Mouse (Mus musculus): ENCODE results near the gene Twist1. TPM values are rescaled to one million over a fixed set of nuclear protein-coding genes. Genes with fewer than 3 reads are reported as not detected.

Twist1 gene
- polyA plus RNA-seq, 1 experiment from 2014 or later, result 12.3 TPM

- H3K9me3 ChIP-seq, result no peaks in the 10 kb centered on the region
- H3K27ac ChIP-seq (replicated peaks), result 0 out of 2 replicates have a peak overlapping the region, but pooled peaks have one; percentile 65
- 2% methylated on average over 6 of the region's 6 CpGs for WGBS
- H3K4me3 ChIP-seq, result peak overlapping the region; percentile 58
- peaks cover 85% of the 10 kb centered on the region for H3K27me3 ChIP-seq
- peaks cover 25% of the 10 kb centered on the region for H3K4me1 ChIP-seq
- ATAC-seq (ENCODE audit: low FRiP score, low read depth), result no peak
- H3K9ac ChIP-seq (replicated peaks), result no peak overlapping the region
- H3K4me2 ChIP-seq (replicated peaks), result peak overlapping the region; percentile 75; the same call in 1 of the 2 replicates
- H3K36me3 ChIP-seq, result no peaks in the 10 kb centered on the region
These were observed 1.7 kb downstream of the Twist1 start for GRCm38 (mm10) chr12:33959206-33959605.

- Histone ChIP-seq H3K27ac (replicated peaks) (no peak overlapping the region), H3K9ac (replicated peaks) (no peak overlapping the region), H3K27me3 (peaks cover 85% of the 10 kb centered on the region), H3K4me2 (replicated peaks) (no peak overlapping the region), H3K9me3 (no peaks in the 10 kb centered on the region), H3K4me1 (peaks cover 25% of the 10 kb centered on the region), H3K4me3 (no peak overlapping the region), H3K36me3 (no peaks in the 10 kb centered on the region)
- no peak for ATAC-seq (ENCODE audit: low FRiP score, low read depth)
- WGBS, result 7% methylated on average over 3 of the region's 3 CpGs
These were observed 2.4 kb downstream of the Twist1 start for GRCm38 (mm10) chr12:33959846-33960245.

- ATAC-seq (ENCODE audit: low FRiP score, low read depth), result no peak
- Histone ChIP-seq H3K4me2 (replicated peaks) (no peak overlapping the region), H3K27me3 (peaks cover 83% of the 10 kb centered on the region), H3K4me1 (peaks cover 25% of the 10 kb centered on the region), H3K9ac (replicated peaks) (no peak overlapping the region), H3K27ac (replicated peaks) (no peak overlapping the region), H3K9me3 (no peaks in the 10 kb centered on the region), H3K36me3 (no peaks in the 10 kb centered on the region), H3K4me3 (no peak overlapping the region)
- 10% methylated on average over 5 of the region's 5 CpGs for WGBS
These were observed 3.5 kb downstream of the Twist1 start for GRCm38 (mm10) chr12:33961013-33961412.

DNA sequence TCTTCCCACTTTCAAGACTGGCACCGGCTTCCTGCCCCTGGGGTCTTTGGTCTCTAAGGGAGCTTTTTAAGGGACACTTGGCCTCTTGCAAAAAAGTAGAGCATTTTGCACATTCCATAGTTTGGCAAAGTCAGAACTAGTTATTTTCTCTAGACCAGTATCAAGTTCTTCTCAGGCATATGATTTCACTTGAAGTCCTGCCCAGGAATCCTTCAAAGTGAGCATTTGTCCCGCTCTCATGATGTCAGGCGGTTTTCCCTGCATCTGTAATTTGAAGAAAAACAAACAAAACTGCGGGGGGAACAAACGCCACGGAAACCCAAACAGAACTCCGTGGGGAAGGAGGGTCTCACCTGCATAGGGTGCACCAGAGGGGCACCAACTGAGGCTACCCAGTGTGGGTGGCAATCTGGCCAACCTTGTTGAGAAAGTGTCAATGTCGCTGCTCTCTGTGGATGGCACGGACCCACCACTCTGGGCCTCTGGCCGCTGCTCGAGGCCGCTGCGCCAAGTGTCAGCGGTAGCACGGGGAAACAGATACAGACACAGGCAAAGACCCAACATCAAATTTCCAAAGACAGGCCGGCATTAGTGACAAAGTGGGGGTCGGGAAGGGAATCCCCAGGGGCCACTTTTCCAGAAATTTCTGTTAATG is 4.8 kb downstream of the Twist1 start:
- 2% methylated on average over 17 of the region's 17 CpGs for WGBS
- H3K9ac ChIP-seq (replicated peaks), result no peak overlapping the region
- H3K9me3 ChIP-seq, result no peaks in the 10 kb centered on the region
- H3K36me3 ChIP-seq, result no peaks in the 10 kb centered on the region
- H3K27me3 ChIP-seq, result peaks cover 85% of the 10 kb centered on the region
- peak overlapping the region; percentile 20; the same call in 1 of the 2 replicates for H3K4me2 ChIP-seq (replicated peaks)
- no peak overlapping the region for H3K27ac ChIP-seq (replicated peaks)
- ATAC-seq (ENCODE audit: low FRiP score, low read depth), result no peak
- H3K4me3 ChIP-seq, result 0 out of 2 replicates have a peak overlapping the region, but pooled peaks have one; percentile 10
- peaks cover 28% of the 10 kb centered on the region for H3K4me1 ChIP-seq

DNA sequence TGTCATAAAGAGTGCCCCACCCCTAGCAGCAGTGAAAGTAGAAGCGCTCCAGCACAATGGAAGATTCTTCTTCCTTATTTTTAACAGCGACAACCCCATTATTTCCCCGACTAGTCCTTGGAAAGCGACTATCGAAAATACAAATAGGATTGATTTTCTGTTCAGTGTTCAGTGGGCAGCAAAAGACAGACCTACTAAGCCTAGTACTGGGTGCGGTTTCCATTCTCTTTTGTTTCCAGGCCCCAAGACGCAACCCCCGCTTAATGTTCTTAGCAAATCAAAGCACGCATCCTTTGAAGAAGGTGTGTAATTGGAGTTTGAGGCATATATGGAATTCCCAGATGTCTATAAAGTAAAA is 5.3 kb downstream of the Twist1 start:
- Histone ChIP-seq H3K9ac (replicated peaks) (no peak overlapping the region), H3K36me3 (no peaks in the 10 kb centered on the region), H3K4me1 (peaks cover 28% of the 10 kb centered on the region), H3K4me3 (no peak overlapping the region), H3K4me2 (replicated peaks) (no peak overlapping the region), H3K9me3 (no peaks in the 10 kb centered on the region), H3K27me3 (peaks cover 85% of the 10 kb centered on the region), H3K27ac (replicated peaks) (no peak overlapping the region)
- ATAC-seq (ENCODE audit: low FRiP score, low read depth), result no peak
- WGBS, result 5% methylated on average over 9 of the region's 9 CpGs

DNA sequence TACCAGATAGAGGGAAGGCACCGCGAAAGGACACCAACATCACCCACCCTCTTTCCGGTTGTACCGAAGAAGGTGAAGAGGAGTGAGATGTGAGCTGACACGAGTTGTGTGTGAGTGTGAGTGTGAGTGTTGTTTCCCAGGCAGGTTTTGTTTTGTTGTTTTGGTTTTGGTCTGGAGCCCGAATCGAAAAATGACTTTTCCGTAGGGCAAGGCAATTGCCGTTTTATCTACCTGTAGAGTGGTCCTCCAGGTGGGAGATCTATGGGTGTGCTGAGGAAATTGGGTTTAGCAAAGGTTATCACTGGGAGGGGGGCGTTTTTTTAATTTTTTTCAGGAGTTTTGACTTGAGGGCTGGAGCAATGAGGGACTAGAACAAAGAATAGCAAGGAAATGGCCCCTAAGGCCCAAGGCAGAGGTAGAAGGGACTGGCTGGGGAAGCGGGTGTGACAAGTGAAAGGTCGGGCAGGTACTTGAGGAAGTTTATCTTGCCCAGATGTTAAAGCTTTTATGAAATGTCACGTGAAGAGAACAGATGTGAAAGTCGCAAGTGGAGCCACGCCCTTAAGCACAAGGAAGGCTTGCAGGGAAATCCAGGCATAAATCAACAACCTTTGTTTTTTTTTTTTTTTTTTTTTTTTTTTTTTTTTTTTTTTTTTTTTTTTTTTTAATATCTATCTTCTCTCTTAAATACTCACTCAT is 6.3 kb downstream of the Twist1 start:
- Histone ChIP-seq H3K9me3 (no peaks in the 10 kb centered on the region), H3K27me3 (peaks cover 85% of the 10 kb centered on the region), H3K9ac (replicated peaks) (no peak overlapping the region), H3K4me1 (peaks cover 25% of the 10 kb centered on the region), H3K4me2 (replicated peaks) (no peak overlapping the region), H3K36me3 (no peaks in the 10 kb centered on the region), H3K4me3 (no peak overlapping the region), H3K27ac (replicated peaks) (no peak overlapping the region)
- 3% methylated on average over 15 of the region's 15 CpGs for WGBS
- ATAC-seq (ENCODE audit: low FRiP score, low read depth), result no peak

- Histone ChIP-seq H3K9ac (replicated peaks) (no peak overlapping the region), H3K27ac (replicated peaks) (no peak overlapping the region), H3K4me1 (peaks cover 25% of the 10 kb centered on the region), H3K4me2 (replicated peaks) (no peak overlapping the region), H3K36me3 (no peaks in the 10 kb centered on the region), H3K27me3 (peaks cover 82% of the 10 kb centered on the region), H3K4me3 (no peak overlapping the region), H3K9me3 (no peaks in the 10 kb centered on the region)
- no peak for ATAC-seq (ENCODE audit: low FRiP score, low read depth)
- WGBS, result 16% methylated on average over 2 of the region's 2 CpGs
These were observed 7.0 kb downstream of the Twist1 start for GRCm38 (mm10) chr12:33964427-33964826.

DNA sequence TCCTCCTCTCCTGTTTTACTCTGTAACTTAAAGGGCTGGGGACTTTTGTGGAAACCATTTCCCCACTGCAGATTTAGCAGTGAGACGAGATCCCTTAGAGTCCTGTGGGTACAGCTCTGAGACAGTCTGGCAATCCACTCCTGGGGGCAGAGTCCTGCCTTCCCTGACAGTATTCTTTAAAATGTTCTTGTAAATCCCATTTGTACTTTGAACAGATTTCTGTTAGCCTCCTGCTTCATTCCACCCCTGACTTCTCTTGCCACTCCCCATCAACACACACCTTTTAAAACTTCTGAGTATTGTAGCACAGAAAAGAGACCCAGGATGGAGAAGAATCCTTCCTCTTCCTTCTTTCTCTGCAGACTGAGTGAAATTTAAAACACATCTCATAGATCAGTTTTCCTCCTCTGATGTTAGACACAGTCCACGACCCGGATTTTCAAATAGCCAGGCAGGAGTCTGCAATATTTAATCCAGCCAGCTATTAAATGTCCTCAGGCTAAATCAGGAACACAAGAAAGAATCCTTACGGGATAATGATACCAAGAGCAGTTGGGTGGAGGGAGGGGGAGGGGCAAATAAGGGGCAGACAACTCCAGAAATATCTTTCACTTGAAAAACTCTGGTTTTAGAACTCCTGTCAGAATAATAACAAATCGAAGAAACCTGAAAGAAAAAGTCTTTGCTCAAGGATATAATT is 8.3 kb downstream of the Twist1 start:
- ATAC-seq (ENCODE audit: low FRiP score, low read depth), result no peak
- no peak overlapping the region for H3K4me3 ChIP-seq
- no peaks in the 10 kb centered on the region for H3K9me3 ChIP-seq
- WGBS, result 4% methylated on average over 5 of the region's 5 CpGs
- peaks cover 83% of the 10 kb centered on the region for H3K27me3 ChIP-seq
- no peak overlapping the region for H3K27ac ChIP-seq (replicated peaks)
- H3K4me2 ChIP-seq (replicated peaks), result no peak overlapping the region
- no peak overlapping the region for H3K9ac ChIP-seq (replicated peaks)
- no peaks in the 10 kb centered on the region for H3K36me3 ChIP-seq
- peaks cover 25% of the 10 kb centered on the region for H3K4me1 ChIP-seq

DNA sequence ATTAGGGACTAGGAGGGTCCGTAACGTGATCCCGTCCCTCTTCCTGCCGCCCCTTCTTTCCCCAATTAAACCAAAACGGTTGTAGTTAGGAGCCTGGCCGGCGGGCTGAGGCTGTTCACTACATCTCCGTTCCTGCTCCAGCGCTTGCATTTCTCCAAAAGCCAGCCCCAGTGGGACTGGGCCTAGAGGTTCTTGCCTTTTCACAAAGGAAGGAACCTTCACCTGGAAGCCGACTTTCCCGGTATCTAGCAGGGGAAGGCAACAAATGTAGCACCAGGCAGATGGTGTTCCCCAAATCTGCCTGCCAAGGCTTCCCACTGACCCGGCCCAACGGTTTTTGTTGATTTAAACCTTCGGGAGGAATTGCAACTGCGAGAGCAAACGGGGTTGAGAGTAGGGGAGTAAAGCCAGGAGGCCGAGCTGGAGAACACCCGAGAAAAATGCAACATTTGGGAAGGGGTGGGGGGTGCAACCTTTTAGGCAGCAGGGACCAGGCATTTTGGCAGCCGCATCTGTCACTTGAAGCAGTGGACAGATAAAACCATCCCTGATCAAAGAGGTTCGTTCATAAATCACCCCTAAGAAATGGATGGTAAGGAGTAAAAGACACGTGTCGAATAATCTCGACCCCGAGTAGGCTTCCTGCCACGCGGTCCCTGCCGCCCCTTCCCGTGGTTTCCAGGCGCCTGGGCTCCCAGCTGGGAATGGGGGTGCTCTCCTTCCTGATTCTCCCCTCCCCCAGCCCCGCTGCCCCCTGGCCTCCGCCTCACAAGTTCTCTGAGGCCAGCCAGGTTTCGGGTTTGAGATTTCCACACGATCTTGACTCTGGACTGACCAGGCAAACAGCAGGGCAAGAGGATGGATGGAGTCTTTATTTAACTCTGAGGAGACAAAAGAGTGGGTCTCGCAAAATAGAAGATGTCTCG is 9.3 kb downstream of the Twist1 start:
- 1% methylated on average over 35 of the region's 35 CpGs for WGBS
- Histone ChIP-seq H3K27me3 (peaks cover 87% of the 10 kb centered on the region), H3K27ac (replicated peaks) (no peak overlapping the region), H3K9me3 (no peaks in the 10 kb centered on the region), H3K36me3 (no peaks in the 10 kb centered on the region), H3K4me3 (peak overlapping the region; percentile 29), H3K4me1 (peaks cover 25% of the 10 kb centered on the region), H3K9ac (replicated peaks) (no peak overlapping the region), H3K4me2 (replicated peaks) (peak overlapping the region; percentile 44)
- 0 out of 2 replicates have a peak, but pooled peaks have one; percentile 7 for ATAC-seq (ENCODE audit: low FRiP score, low read depth)

DNA sequence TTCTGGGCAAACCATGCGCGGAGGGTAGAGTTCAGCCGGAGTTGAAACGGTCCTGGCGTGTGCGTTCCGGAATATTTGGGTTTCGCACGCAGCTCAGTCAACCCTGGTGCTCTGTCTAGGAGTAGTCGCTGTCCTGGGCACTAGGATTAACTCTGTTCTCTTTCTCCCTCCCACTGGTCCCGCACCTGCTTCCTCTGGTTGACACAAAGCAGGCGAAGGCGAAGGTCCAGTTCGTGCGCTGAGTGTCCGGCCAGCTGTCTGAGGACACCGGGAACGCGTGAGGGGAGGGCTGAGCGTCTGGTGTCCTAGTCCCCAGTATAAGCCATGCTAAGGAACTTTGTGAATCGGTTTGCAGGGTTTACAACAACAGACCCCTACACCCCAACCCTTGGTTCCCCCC is 10.0 kb downstream of the Twist1 start:
- ATAC-seq (ENCODE audit: low FRiP score, low read depth), result peak; percentile 64
- under 1% methylated on average over 21 of the region's 21 CpGs for WGBS
- H3K4me3 ChIP-seq, result peak overlapping the region; percentile 29

GRCm38 (mm10) chr12:33968041-33968897 is 10.8 kb downstream of the Twist1 start:
- under 1% methylated on average over 37 of the region's 37 CpGs for WGBS
- Histone ChIP-seq H3K27me3 (peaks cover 80% of the 10 kb centered on the region), H3K27ac (replicated peaks) (no peak overlapping the region), H3K9ac (replicated peaks) (no peak overlapping the region), H3K9me3 (no peaks in the 10 kb centered on the region), H3K36me3 (no peaks in the 10 kb centered on the region), H3K4me3 (peak overlapping the region; percentile 29), H3K4me1 (peaks cover 20% of the 10 kb centered on the region), H3K4me2 (replicated peaks) (peak overlapping the region; percentile 44)
- peak; percentile 60; the same call in 1 of the 2 replicates for ATAC-seq (ENCODE audit: low FRiP score, low read depth)

More for the DNA sequence above, 10.0 kb downstream of the Twist1 start:
- H3K27me3 ChIP-seq, result peaks cover 80% of the 10 kb centered on the region
- peak overlapping the region; percentile 44 for H3K4me2 ChIP-seq (replicated peaks)
- no peak overlapping the region for H3K27ac ChIP-seq (replicated peaks)
- H3K9me3 ChIP-seq, result no peaks in the 10 kb centered on the region
- no peak overlapping the region for H3K9ac ChIP-seq (replicated peaks)
- no peaks in the 10 kb centered on the region for H3K36me3 ChIP-seq
- H3K4me1 ChIP-seq, result peaks cover 21% of the 10 kb centered on the region
